Mouse (Mus musculus) testis, adult 2 months (tissue): Measurements from ENCODE around the gene Cblc. TPM values are rescaled to one million over a fixed set of nuclear protein-coding genes. Genes with fewer than 3 reads are reported as not detected.

Experiments used
- H3K27ac ChIP-seq: fragments of 200-500 bp; 2 replicates; pipeline ENCODE4 v1.5.1; 2012; ENCODE audit warnings: low read depth, low read length; ENCODE audit not compliant: control insufficient read depth, insufficient read depth
- H3K27me3 ChIP-seq: fragments of 200-500 bp; 2 replicates; pipeline ENCODE4 v1.6.1; 2012; ENCODE audit warnings: mild to moderate bottlenecking, low read length, moderate library complexity; ENCODE audit not compliant: control insufficient read depth, insufficient read depth
- H3K36me3 ChIP-seq: fragments of 200-500 bp; 2 replicates; pipeline ENCODE4 v1.6.1; 2012; ENCODE audit warnings: mild to moderate bottlenecking, low read length; ENCODE audit not compliant: control insufficient read depth, insufficient read depth
- H3K4me1 ChIP-seq: fragments of 200-500 bp; 2 replicates; pipeline ENCODE4 v1.6.1; 2012; ENCODE audit warnings: low read length; ENCODE audit not compliant: control insufficient read depth, insufficient read depth
- H3K4me3 ChIP-seq: fragments of 200-500 bp; 2 replicates; pipeline ENCODE4 v1.5.1; 2012; ENCODE audit warnings: low read depth, mild to moderate bottlenecking, low read length, moderate library complexity, mixed read lengths; ENCODE audit not compliant: control insufficient read depth
- CTCF ChIP-seq: fragments of 200-500 bp; IDR thresholded peaks from 2 replicates; pipeline ENCODE4 v1.5.1; 2012; ENCODE audit warnings: low read depth, mild to moderate bottlenecking, inconsistent platforms, low read length, moderate library complexity; ENCODE audit not compliant: control insufficient read depth, insufficient read depth, insufficient replicate concordance
- POLR2A ChIP-seq: fragments of 200-500 bp; IDR thresholded peaks from 2 replicates; pipeline ENCODE4 v1.6.1; 2012; ENCODE audit warnings: low read depth, mild to moderate bottlenecking, inconsistent platforms, low read length, moderate library complexity; ENCODE audit not compliant: control insufficient read depth
- polyA plus RNA-seq: library from polyadenylated mRNA; depleted of rRNA; stranded (reverse); fragments of >200 nt; gene quantifications from 2 replicates; pipeline ENCODE4 v1.2.3, GENCODE M21; 2012

Cblc gene
- polyA plus RNA-seq, 1 experiment, result not detected

GRCm38 (mm10) chr7:19817382-19818105 is 20.9 kb upstream of the Cblc start:
- H3K36me3 ChIP-seq, result no peaks in the 10 kb centered on the region
- peaks cover 35% of the 10 kb centered on the region for H3K4me1 ChIP-seq
- peak overlapping the region; percentile 71 for H3K27ac ChIP-seq
- TF ChIP-seq POLR2A, result no peak
- TF ChIP-seq CTCF, result no peak
- H3K27me3 ChIP-seq, result no peaks in the 10 kb centered on the region
- peak overlapping the region; percentile 66 for H3K4me3 ChIP-seq

- Histone ChIP-seq H3K27me3 (no peaks in the 10 kb centered on the region), H3K4me1 (peaks cover 38% of the 10 kb centered on the region), H3K27ac (peak overlapping the region; percentile 71), H3K4me3 (peak overlapping the region; percentile 66), H3K36me3 (no peaks in the 10 kb centered on the region)
- TF ChIP-seq CTCF, result no peak
- TF ChIP-seq POLR2A, result no peak
These were observed 19.7 kb upstream of the Cblc start for GRCm38 (mm10) chr7:19816224-19816771.

GRCm38 (mm10) chr7:19815296-19816223 is 19.0 kb upstream of the Cblc start:
- Histone ChIP-seq H3K4me3 (peak overlapping the region; percentile 66), H3K27me3 (no peaks in the 10 kb centered on the region), H3K27ac (no peak overlapping the region; the same call in 1 of the 2 replicates), H3K4me1 (peaks cover 45% of the 10 kb centered on the region), H3K36me3 (no peaks in the 10 kb centered on the region)
- TF ChIP-seq CTCF (no peak), POLR2A (no peak)

GRCm38 (mm10) chr7:19813579-19814122 is 17.0 kb upstream of the Cblc start:
- Histone ChIP-seq H3K27me3 (no peaks in the 10 kb centered on the region), H3K27ac (no peak overlapping the region), H3K4me1 (peaks cover 54% of the 10 kb centered on the region), H3K4me3 (no peak overlapping the region), H3K36me3 (no peaks in the 10 kb centered on the region)
- no peak for TF ChIP-seq CTCF
- no peak for TF ChIP-seq POLR2A

- Histone ChIP-seq H3K4me1 (peaks cover 52% of the 10 kb centered on the region), H3K27me3 (no peaks in the 10 kb centered on the region), H3K36me3 (no peaks in the 10 kb centered on the region), H3K4me3 (no peak overlapping the region), H3K27ac (no peak overlapping the region)
- TF ChIP-seq POLR2A (no peak), CTCF (no peak)
These were observed 16.6 kb upstream of the Cblc start for GRCm38 (mm10) chr7:19813161-19813560.

GRCm38 (mm10) chr7:19811114-19811513 is 14.5 kb upstream of the Cblc start:
- no peak for TF ChIP-seq POLR2A
- TF ChIP-seq CTCF, result no peak
- Histone ChIP-seq H3K27ac (no peak overlapping the region), H3K36me3 (no peaks in the 10 kb centered on the region), H3K4me1 (peaks cover 38% of the 10 kb centered on the region), H3K27me3 (no peaks in the 10 kb centered on the region), H3K4me3 (peak overlapping the region; percentile 84)
